Mouse (Mus musculus) liver, adult 2 months (tissue): ENCODE data around the gene 4933407L21Rik.

ENCODE experiments used
- CTCF ChIP-seq: fragments of 200-500 bp; IDR thresholded peaks from 2 replicates; pipeline ENCODE4 v1.5.1; 2011; ENCODE audit warnings: low read depth, low read length, control low read depth
- POLR2A ChIP-seq: fragments of 200-500 bp; IDR thresholded peaks from 2 replicates; pipeline ENCODE4 v1.6.1; 2011; ENCODE audit warnings: low read length, control low read depth; ENCODE audit not compliant: insufficient read depth; ENCODE audit errors: extremely low read depth

- TF ChIP-seq CTCF, result no peak
- TF ChIP-seq POLR2A, result no peak
Observed at GRCm38 (mm10) chr1:85933631-85934465, 5.6 kb downstream of the 4933407L21Rik start.
